Mouse (Mus musculus): ENCODE measurements around the gene Galnt9. TPM values are rescaled to one million over a fixed set of nuclear protein-coding genes. Genes with fewer than 3 reads are reported as not detected.

Galnt9 gene
- polyA plus RNA-seq (2014; fragmentation: Nextera tagmentation; extraction: Ambion mirVana) = 23.9 and 26.9 TPM in 2 replicates

GRCm38 (mm10) chr5:110543951-110544690, at the start of gene Galnt9:
Galnt9 (plus strand) TSS chr5:110544355.
- no peaks in the 10 kb centered on the region for H3K36me3 ChIP-seq (replicated peaks; ENCODE audit: control insufficient read depth, insufficient read depth)
- ATAC-seq (ENCODE audit: low FRiP score) (peak; percentile 88), DNase-seq (ENCODE audit: low spot score) (peak; percentile 68)
- WGBS = under 1% methylated on average over 75 of the region's 82 CpGs
- peak within 1 kb of the TSS; percentile 62 for H3K4me3 ChIP-seq (replicated peaks; ENCODE audit: low read length)
- H3K27ac ChIP-seq = peak within 1 kb of the TSS; percentile 64
- H3K9ac ChIP-seq = peak within 1 kb of the TSS; percentile 74
- H3K9me3 ChIP-seq (ENCODE audit: control insufficient read depth, low read length) = no peaks in the 10 kb centered on the region
- peak within 1 kb of the TSS; percentile 73 for H3K4me2 ChIP-seq (replicated peaks)
- H3K27me3 ChIP-seq (ENCODE audit: control insufficient read depth, insufficient read depth, low read length) = peaks cover 20% of the 10 kb centered on the region
- H3K4me1 ChIP-seq (replicated peaks; ENCODE audit: control insufficient read depth, insufficient read depth, low read length) = peaks cover 13% of the 10 kb centered on the region

GRCm38 (mm10) chr5:110494396-110494795, 49.8 kb upstream of the Galnt9 start:
- Histone ChIP-seq H3K4me1 (replicated peaks; ENCODE audit: control insufficient read depth, insufficient read depth, low read length) (peaks cover 20% of the 10 kb centered on the region), H3K9me3 (ENCODE audit: control insufficient read depth, low read length) (no peaks in the 10 kb centered on the region), H3K9ac (peak overlapping the region; percentile 29), H3K27ac (peak overlapping the region; percentile 29), H3K36me3 (replicated peaks; ENCODE audit: control insufficient read depth, insufficient read depth) (no peaks in the 10 kb centered on the region), H3K4me2 (replicated peaks) (peak overlapping the region; percentile 15; the same call in 1 of the 2 replicates), H3K27me3 (ENCODE audit: control insufficient read depth, insufficient read depth, low read length) (no peaks in the 10 kb centered on the region), H3K4me3 (replicated peaks; ENCODE audit: low read length) (no peak overlapping the region)
- WGBS = 49% methylated on average over 4 of the region's 4 CpGs
- DNase-seq (ENCODE audit: low spot score) = no peak
- no peak; the same call in 1 of the 2 replicates for ATAC-seq (ENCODE audit: low FRiP score)

GRCm38 (mm10) chr5:110495051-110495450, 49.1 kb upstream of the Galnt9 start:
- Histone ChIP-seq H3K4me2 (replicated peaks) (no peak overlapping the region), H3K9me3 (ENCODE audit: control insufficient read depth, low read length) (no peaks in the 10 kb centered on the region), H3K36me3 (replicated peaks; ENCODE audit: control insufficient read depth, insufficient read depth) (no peaks in the 10 kb centered on the region), H3K27ac (peak overlapping the region; percentile 29), H3K4me3 (replicated peaks; ENCODE audit: low read length) (no peak overlapping the region), H3K4me1 (replicated peaks; ENCODE audit: control insufficient read depth, insufficient read depth, low read length) (peaks cover 20% of the 10 kb centered on the region), H3K27me3 (ENCODE audit: control insufficient read depth, insufficient read depth, low read length) (no peaks in the 10 kb centered on the region), H3K9ac (peak overlapping the region; percentile 29; the same call in 1 of the 2 replicates)
- DNase-seq (ENCODE audit: low spot score) (no peak), ATAC-seq (ENCODE audit: low FRiP score) (no peak)
- 83% methylated on average over 6 of the region's 6 CpGs for WGBS

- H3K4me3 ChIP-seq (replicated peaks; ENCODE audit: low read length) = no peak overlapping the region
- H3K9me3 ChIP-seq (ENCODE audit: control insufficient read depth, low read length) = no peaks in the 10 kb centered on the region
- no peak overlapping the region for H3K27ac ChIP-seq
- no peak overlapping the region for H3K4me2 ChIP-seq (replicated peaks)
- H3K36me3 ChIP-seq (replicated peaks; ENCODE audit: control insufficient read depth, insufficient read depth) = no peaks in the 10 kb centered on the region
- H3K4me1 ChIP-seq (replicated peaks; ENCODE audit: control insufficient read depth, insufficient read depth, low read length) = peaks cover 20% of the 10 kb centered on the region
- 60% methylated on average over 5 of the region's 5 CpGs for WGBS
- ATAC-seq (ENCODE audit: low FRiP score) (no peak), DNase-seq (ENCODE audit: low spot score) (no peak)
- H3K27me3 ChIP-seq (ENCODE audit: control insufficient read depth, insufficient read depth, low read length) = no peaks in the 10 kb centered on the region
- no peak overlapping the region for H3K9ac ChIP-seq
These were observed 46.6 kb upstream of the Galnt9 start for GRCm38 (mm10) chr5:110497556-110497955.

GRCm38 (mm10) chr5:110498071-110498470, 46.1 kb upstream of the Galnt9 start:
- peaks cover 20% of the 10 kb centered on the region for H3K4me1 ChIP-seq (replicated peaks; ENCODE audit: control insufficient read depth, insufficient read depth, low read length)
- no peaks in the 10 kb centered on the region for H3K36me3 ChIP-seq (replicated peaks; ENCODE audit: control insufficient read depth, insufficient read depth)
- DNase-seq (ENCODE audit: low spot score) (no peak), ATAC-seq (ENCODE audit: low FRiP score) (no peak)
- H3K27ac ChIP-seq = no peak overlapping the region
- H3K4me3 ChIP-seq (replicated peaks; ENCODE audit: low read length) = no peak overlapping the region
- 30% methylated on average over 10 of the region's 10 CpGs for WGBS
- no peaks in the 10 kb centered on the region for H3K27me3 ChIP-seq (ENCODE audit: control insufficient read depth, insufficient read depth, low read length)
- H3K4me2 ChIP-seq (replicated peaks) = no peak overlapping the region
- no peaks in the 10 kb centered on the region for H3K9me3 ChIP-seq (ENCODE audit: control insufficient read depth, low read length)
- H3K9ac ChIP-seq = no peak overlapping the region

GRCm38 (mm10) chr5:110500233-110500632, 43.9 kb upstream of the Galnt9 start:
- H3K4me3 ChIP-seq (replicated peaks; ENCODE audit: low read length) = no peak overlapping the region
- ATAC-seq (ENCODE audit: low FRiP score) (no peak), DNase-seq (ENCODE audit: low spot score) (no peak)
- 0 out of 2 replicates have a peak overlapping the region, but pooled peaks have one; percentile 11 for H3K9ac ChIP-seq
- H3K27ac ChIP-seq = no peak overlapping the region
- no peak overlapping the region for H3K4me2 ChIP-seq (replicated peaks)
- H3K36me3 ChIP-seq (replicated peaks; ENCODE audit: control insufficient read depth, insufficient read depth) = no peaks in the 10 kb centered on the region
- H3K9me3 ChIP-seq (ENCODE audit: control insufficient read depth, low read length) = no peaks in the 10 kb centered on the region
- no peaks in the 10 kb centered on the region for H3K27me3 ChIP-seq (ENCODE audit: control insufficient read depth, insufficient read depth, low read length)
- 75% methylated on average over 4 of the region's 4 CpGs for WGBS
- H3K4me1 ChIP-seq (replicated peaks; ENCODE audit: control insufficient read depth, insufficient read depth, low read length) = peaks cover 11% of the 10 kb centered on the region

- 96% methylated on average over 3 of the region's 3 CpGs for WGBS
These were observed 40.8 kb upstream of the Galnt9 start for GRCm38 (mm10) chr5:110503361-110503760.

GRCm38 (mm10) chr5:110505611-110506294, 38.4 kb upstream of the Galnt9 start:
- Histone ChIP-seq H3K36me3 (replicated peaks; ENCODE audit: control insufficient read depth, insufficient read depth) (no peaks in the 10 kb centered on the region), H3K4me2 (replicated peaks) (no peak overlapping the region), H3K27me3 (ENCODE audit: control insufficient read depth, insufficient read depth, low read length) (no peaks in the 10 kb centered on the region), H3K4me1 (replicated peaks; ENCODE audit: control insufficient read depth, insufficient read depth, low read length) (peaks cover 14% of the 10 kb centered on the region), H3K27ac (no peak overlapping the region), H3K4me3 (replicated peaks; ENCODE audit: low read length) (no peak overlapping the region), H3K9me3 (ENCODE audit: control insufficient read depth, low read length) (no peaks in the 10 kb centered on the region), H3K9ac (no peak overlapping the region; the same call in 1 of the 2 replicates)
- 34% methylated on average over 10 of the region's 10 CpGs for WGBS
- ATAC-seq (ENCODE audit: low FRiP score) (no peak), DNase-seq (ENCODE audit: low spot score) (no peak)

More at GRCm38 (mm10) chr5:110503361-110503760, 40.8 kb upstream of the Galnt9 start:
- no peak for DNase-seq (ENCODE audit: low spot score)
- no peak overlapping the region for H3K27ac ChIP-seq
- H3K9ac ChIP-seq = no peak overlapping the region
- no peaks in the 10 kb centered on the region for H3K36me3 ChIP-seq (replicated peaks; ENCODE audit: control insufficient read depth, insufficient read depth)
- peaks cover 14% of the 10 kb centered on the region for H3K4me1 ChIP-seq (replicated peaks; ENCODE audit: control insufficient read depth, insufficient read depth, low read length)
- no peaks in the 10 kb centered on the region for H3K9me3 ChIP-seq (ENCODE audit: control insufficient read depth, low read length)
- no peak for ATAC-seq (ENCODE audit: low FRiP score)
- H3K4me3 ChIP-seq (replicated peaks; ENCODE audit: low read length) = no peak overlapping the region
- no peaks in the 10 kb centered on the region for H3K27me3 ChIP-seq (ENCODE audit: control insufficient read depth, insufficient read depth, low read length)
- no peak overlapping the region for H3K4me2 ChIP-seq (replicated peaks)

- ATAC-seq (ENCODE audit: low FRiP score) (no peak), DNase-seq (ENCODE audit: low spot score) (no peak)
- H3K4me1 ChIP-seq (replicated peaks; ENCODE audit: control insufficient read depth, insufficient read depth, low read length) = peaks cover 14% of the 10 kb centered on the region
- H3K9ac ChIP-seq = no peak overlapping the region
- no peak overlapping the region for H3K27ac ChIP-seq
- H3K27me3 ChIP-seq (ENCODE audit: control insufficient read depth, insufficient read depth, low read length) = no peaks in the 10 kb centered on the region
- no peak overlapping the region for H3K4me2 ChIP-seq (replicated peaks)
- WGBS = 22% methylated on average over 8 of the region's 8 CpGs
- H3K4me3 ChIP-seq (replicated peaks; ENCODE audit: low read length) = no peak overlapping the region
- no peaks in the 10 kb centered on the region for H3K9me3 ChIP-seq (ENCODE audit: control insufficient read depth, low read length)
- H3K36me3 ChIP-seq (replicated peaks; ENCODE audit: control insufficient read depth, insufficient read depth) = no peaks in the 10 kb centered on the region
These were observed 37.9 kb upstream of the Galnt9 start for GRCm38 (mm10) chr5:110506295-110506616.

Measured in hindbrain, embryonic 14.5 days (tissue).